Mouse (Mus musculus) myocyte (in vitro differentiated cells): ENCODE data around the gene Gm49340. TPM values are rescaled to one million over a fixed set of nuclear protein-coding genes. Genes with fewer than 3 reads are reported as not detected.

Source experiments
- H3K27me3 ChIP-seq: one replicate; pipeline ENCODE4 v1.6.1; 2011; ENCODE audit not compliant: control insufficient read depth, insufficient read depth, insufficient read length
- H3K36me3 ChIP-seq: one replicate; pipeline ENCODE4 v1.6.1; 2011; ENCODE audit not compliant: control insufficient read depth, insufficient read depth
- H3K4me2 ChIP-seq: one replicate; pipeline ENCODE4 v1.6.1; 2011; ENCODE audit warnings: low read depth, control low read depth
- H3K4me3 ChIP-seq: one replicate; pipeline ENCODE4 v1.5.1; 2011; ENCODE audit warnings: mild to moderate bottlenecking, control low read depth, moderate library complexity
- H3K79me2 ChIP-seq: one replicate; pipeline ENCODE4 v1.6.1; 2011; ENCODE audit not compliant: control insufficient read depth, insufficient read depth
- H3ac ChIP-seq: one replicate; pipeline ENCODE4 v1.6.1; 2011; ENCODE audit not compliant: control insufficient read depth, insufficient read length
- CEBPB ChIP-seq: IDR thresholded peaks from 2 replicates; pipeline ENCODE4 v1.6.1; 2011; ENCODE audit warnings: mild to moderate bottlenecking, moderate library complexity; ENCODE audit not compliant: poor library complexity, insufficient read depth, severe bottlenecking
- E2F4 ChIP-seq: IDR thresholded peaks from one replicate; pipeline ENCODE4 v1.6.1; 2011; ENCODE audit warnings: mild to moderate bottlenecking, control low read depth, moderate library complexity; ENCODE audit not compliant: insufficient read depth
- MAX ChIP-seq: IDR thresholded peaks from one replicate; pipeline ENCODE4 v1.6.1; 2011; ENCODE audit warnings: low read depth, mild to moderate bottlenecking, control low read depth
- MYOD1 ChIP-seq, 3 experiments: IDR thresholded peaks; one replicate each; pipeline ENCODE4 v1.6.1; 2011; ENCODE audit warnings: control low read depth in 2 of 3, low read depth in 2 of 3, mild to moderate bottlenecking in 2 of 3, moderate library complexity in 1 of 3; ENCODE audit not compliant: insufficient read length in 2 of 3, control insufficient read depth in 1 of 3
- MYOG ChIP-seq, 3 experiments: IDR thresholded peaks; one replicate each; pipeline ENCODE4 v1.6.1; 2011; ENCODE audit warnings: control low read depth in 2 of 3, low read depth in 2 of 3, mild to moderate bottlenecking in 2 of 3; ENCODE audit not compliant: insufficient read length in 2 of 3, control insufficient read depth in 1 of 3, insufficient read depth in 1 of 3
- POLR2A ChIP-seq: IDR thresholded peaks from one replicate; pipeline ENCODE4 v1.6.1; 2011; ENCODE audit warnings: low read depth, mild to moderate bottlenecking, control low read depth, moderate library complexity; ENCODE audit not compliant: insufficient read length
- POLR2AphosphoS2 ChIP-seq: IDR thresholded peaks from one replicate; pipeline ENCODE4 v1.6.1; 2011; ENCODE audit warnings: low read depth, control low read depth; ENCODE audit not compliant: insufficient read length
- REST ChIP-seq: IDR thresholded peaks from one replicate; pipeline ENCODE4 v1.6.1; 2011; ENCODE audit warnings: mild to moderate bottlenecking, control low read depth, moderate library complexity; ENCODE audit not compliant: insufficient read depth, insufficient read length
- SRF ChIP-seq: IDR thresholded peaks from one replicate; pipeline ENCODE4 v1.6.1; 2011; ENCODE audit warnings: low read depth; ENCODE audit not compliant: control insufficient read depth, insufficient read length
- TCF12 ChIP-seq: IDR thresholded peaks from one replicate; pipeline ENCODE4 v1.6.1; 2011; ENCODE audit warnings: mild to moderate bottlenecking, control low read depth; ENCODE audit not compliant: poor library complexity, insufficient read depth, severe bottlenecking
- TCF3 ChIP-seq: IDR thresholded peaks from one replicate; pipeline ENCODE4 v1.6.1; 2011; ENCODE audit warnings: low read depth, control low read depth; ENCODE audit not compliant: insufficient read length
- USF1 ChIP-seq: IDR thresholded peaks from one replicate; pipeline ENCODE4 v1.6.1; 2011; ENCODE audit warnings: low read depth, mild to moderate bottlenecking, control low read depth, moderate library complexity
- polyA plus RNA-seq: library from polyadenylated mRNA; unstranded; fragments of >200 nt; fragmentation: generic; extraction: Trizol; gene quantifications from one replicate; pipeline ENCODE4 v1.2.1, GENCODE M21; 2012; ENCODE audit warnings: missing spikeins

Gene Gm49340
- polyA plus RNA-seq, 1 experiment = not detected

DNA sequence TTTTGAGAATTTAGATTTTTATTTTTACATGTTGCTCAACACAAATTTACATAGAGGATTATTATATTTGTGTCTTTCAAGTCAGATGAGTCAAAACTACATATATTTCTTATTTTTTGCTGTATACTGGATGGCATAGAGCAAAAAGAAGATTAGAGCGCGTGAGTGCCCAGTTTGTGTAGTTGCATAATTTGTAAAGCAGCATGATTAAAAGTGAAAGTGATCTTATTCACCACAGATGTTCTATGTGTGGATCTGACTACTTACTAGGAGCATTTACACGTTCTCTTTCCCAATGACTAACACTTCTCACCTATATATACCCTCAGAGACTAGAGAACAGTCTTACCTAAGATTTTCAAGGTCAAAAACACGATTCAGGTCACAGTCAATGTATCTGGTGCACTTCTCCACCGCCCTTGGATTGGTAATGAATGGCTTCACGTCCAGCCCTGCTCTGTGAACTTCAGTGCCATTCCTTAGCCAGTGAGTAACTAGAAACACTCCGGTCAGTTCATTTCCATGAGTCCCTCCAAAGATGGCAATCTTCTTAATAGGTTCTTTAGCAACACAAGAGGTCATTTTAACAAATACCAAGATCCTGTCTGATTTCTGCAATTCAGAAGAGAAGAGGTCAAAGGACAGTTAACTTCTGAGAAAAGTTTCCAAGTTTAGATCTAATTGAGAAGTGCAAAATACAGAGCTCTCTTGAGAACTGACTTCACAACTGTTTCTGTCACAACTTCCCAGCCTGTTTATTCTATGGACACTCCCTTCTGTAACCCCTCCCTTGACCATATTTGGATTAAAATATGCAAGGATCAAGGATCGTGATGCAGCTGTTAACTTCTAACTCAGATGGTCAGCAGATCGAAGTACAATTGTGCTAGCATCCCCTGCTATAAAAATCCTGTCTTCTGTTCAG, 5.4 kb upstream of the Gm49340 start:
- TF ChIP-seq SRF (peak; percentile 72), POLR2A (no peak), TCF12 (no peak), CEBPB (no peak), MYOG (IDR thresholded peaks at IDR 0.05; ENCODE audit: control insufficient read depth in 1 of 3, insufficient read depth in 1 of 3, insufficient read length in 2 of 3, low read depth in 2 of 3) (peak in 1 of 3 experiments; percentile 19), USF1 (no peak), TCF3 (no peak), REST (no peak), MAX (no peak), POLR2AphosphoS2 (no peak), E2F4 (no peak), MYOD1 (IDR thresholded peaks at IDR 0.05; ENCODE audit: control insufficient read depth in 1 of 3, insufficient read length in 2 of 3, low read depth in 2 of 3) (peak in 1 of 3 experiments; percentile 24)
- H3K79me2 ChIP-seq = no peaks in the 10 kb centered on the region
- H3K27me3 ChIP-seq = no peaks in the 10 kb centered on the region
- H3K4me3 ChIP-seq = peak overlapping the region; percentile 2
- no peaks in the 10 kb centered on the region for H3K36me3 ChIP-seq
- peak overlapping the region; percentile 71 for H3K4me2 ChIP-seq
- no peak overlapping the region for H3ac ChIP-seq

DNA sequence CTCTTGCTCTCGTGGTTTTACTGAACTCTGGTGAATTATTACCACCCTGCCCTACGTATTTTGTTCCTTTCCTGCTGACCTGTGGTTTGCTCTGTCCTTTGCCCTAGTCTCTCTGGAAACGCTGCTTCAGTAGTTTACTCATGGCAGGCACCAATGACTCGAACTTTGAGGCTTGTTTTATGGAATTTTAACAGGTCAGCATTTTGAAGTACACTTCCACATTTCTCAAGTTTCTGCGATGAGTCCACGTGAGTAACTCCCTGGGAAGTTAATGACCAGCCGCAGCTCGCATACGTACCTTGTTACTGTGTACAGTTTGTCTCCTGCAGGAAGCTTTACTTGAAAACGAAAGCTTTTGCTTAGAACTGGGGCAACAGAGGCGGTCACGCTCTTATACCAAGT, 3.1 kb upstream of the Gm49340 start:
- H3K4me3 ChIP-seq = no peak overlapping the region
- peak overlapping the region; percentile 69 for H3K4me2 ChIP-seq
- no peaks in the 10 kb centered on the region for H3K79me2 ChIP-seq
- H3K27me3 ChIP-seq = no peaks in the 10 kb centered on the region
- H3ac ChIP-seq = no peak overlapping the region
- TF ChIP-seq TCF3 (no peak), USF1 (no peak), REST (no peak), CEBPB (no peak), E2F4 (no peak), MYOG (IDR thresholded peaks at IDR 0.05; ENCODE audit: control insufficient read depth in 1 of 3, insufficient read depth in 1 of 3, insufficient read length in 2 of 3, low read depth in 2 of 3) (no peak), POLR2A (no peak), MAX (no peak), POLR2AphosphoS2 (no peak), SRF (no peak), TCF12 (no peak), MYOD1 (IDR thresholded peaks at IDR 0.05; ENCODE audit: control insufficient read depth in 1 of 3, insufficient read length in 2 of 3, low read depth in 2 of 3) (no peak)
- H3K36me3 ChIP-seq = no peaks in the 10 kb centered on the region

DNA sequence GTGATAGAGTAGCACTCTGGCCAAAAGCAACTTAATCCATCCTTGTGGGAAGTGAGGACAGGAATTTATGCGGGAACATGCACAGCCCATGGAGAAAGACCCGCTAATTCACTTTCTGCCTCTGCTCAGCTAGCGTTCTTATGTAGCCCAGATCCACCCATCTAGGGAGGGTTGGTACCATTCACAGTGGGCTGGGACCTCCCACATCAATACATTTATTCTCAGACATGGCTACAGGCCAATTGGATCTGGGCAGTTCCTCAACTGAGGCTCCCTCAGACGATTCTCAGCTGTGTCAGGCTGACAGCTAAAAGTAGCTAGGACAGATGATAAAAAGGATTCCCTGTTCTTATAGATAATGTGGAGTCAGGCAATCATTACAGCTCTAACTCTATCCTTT, 2.2 kb upstream of the Gm49340 start:
- Histone ChIP-seq H3K27me3 (no peaks in the 10 kb centered on the region), H3ac (no peak overlapping the region), H3K36me3 (no peaks in the 10 kb centered on the region), H3K79me2 (no peaks in the 10 kb centered on the region), H3K4me2 (no peak overlapping the region), H3K4me3 (no peak overlapping the region)
- no peak for TF ChIP-seq TCF12
- no peak for TF ChIP-seq POLR2A
- no peak for TF ChIP-seq CEBPB
- TF ChIP-seq MAX = no peak
- TF ChIP-seq TCF3 = no peak
- TF ChIP-seq POLR2AphosphoS2 = no peak
- TF ChIP-seq USF1 = no peak
- TF ChIP-seq MYOD1 (IDR thresholded peaks at IDR 0.05; ENCODE audit: control insufficient read depth in 1 of 3, insufficient read length in 2 of 3, low read depth in 2 of 3) = no peak
- TF ChIP-seq REST = no peak
- TF ChIP-seq E2F4 = no peak
- TF ChIP-seq SRF = no peak
- no peak for TF ChIP-seq MYOG (IDR thresholded peaks at IDR 0.05; ENCODE audit: control insufficient read depth in 1 of 3, insufficient read depth in 1 of 3, insufficient read length in 2 of 3, low read depth in 2 of 3)

DNA sequence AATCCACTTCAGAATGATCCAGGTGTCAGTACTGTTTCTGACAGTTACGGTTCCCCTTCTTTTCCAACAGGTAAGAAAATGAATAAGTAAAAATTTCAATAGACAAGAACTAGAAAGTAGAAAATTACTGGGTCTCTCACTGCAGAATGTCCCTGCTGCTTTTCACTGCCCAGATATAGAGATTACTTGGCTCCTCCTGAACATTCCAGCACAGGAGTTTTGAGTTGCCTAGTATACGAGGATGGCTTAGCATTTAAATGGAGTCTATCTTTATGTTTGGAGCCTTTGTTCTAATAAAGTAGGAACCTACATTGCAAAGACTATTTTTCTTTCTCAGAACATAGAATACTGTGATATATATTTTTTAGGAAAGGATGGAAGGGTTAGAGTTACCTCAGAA, 3.8 kb downstream of the Gm49340 start:
- no peak overlapping the region for H3K4me2 ChIP-seq
- TF ChIP-seq REST (no peak), E2F4 (no peak), POLR2AphosphoS2 (no peak), TCF3 (no peak), USF1 (no peak), MYOD1 (IDR thresholded peaks at IDR 0.05; ENCODE audit: control insufficient read depth in 1 of 3, insufficient read length in 2 of 3, low read depth in 2 of 3) (no peak), CEBPB (no peak), MYOG (IDR thresholded peaks at IDR 0.05; ENCODE audit: control insufficient read depth in 1 of 3, insufficient read depth in 1 of 3, insufficient read length in 2 of 3, low read depth in 2 of 3) (no peak), MAX (no peak), POLR2A (no peak)
- no peak overlapping the region for H3K4me3 ChIP-seq
- H3K79me2 ChIP-seq = no peaks in the 10 kb centered on the region
- no peaks in the 10 kb centered on the region for H3K36me3 ChIP-seq
- H3ac ChIP-seq = no peak overlapping the region
- H3K27me3 ChIP-seq = no peaks in the 10 kb centered on the region
